In genomic region chr2:168987421-168987820, GRCm38 (mm10) we compare ENCODE assay signal across 24 mouse cellular contexts. TPM values are rescaled to one million over a fixed set of nuclear protein-coding genes. Genes with fewer than 3 reads are reported as not detected.
A peak's percentile ranks its signal among the peaks of the same experiment; 100 is the strongest.
DNase-seq lines count a peak whose midpoint lies in the region; ATAC-seq and TF ChIP-seq lines count a peak whose summit lies in the region.
"Had no signal": no experiment of that assay in that cellular context is flagged by ENCODE, and none has a peak within 500 bp of the region (broad histone marks: within the 10 kb centered on the region; RNA-seq: fewer than 3 reads in every experiment).

No protein-coding gene starts in this region.

- DNase-seq in R1 (ENCODE audit: low read depth, low spot score), result peak; percentile 77
- peak; percentile 30 to 63 for DNase-seq in kidney, postnatal 25 days
- DNase-seq in T-cell, adult 2 months (ENCODE audit: low spot score), result no peak
- DNase-seq: adrenal gland, postnatal 14 days; cerebellum, adult 2 months; cerebellum, postnatal 25 days; embryo, embryonic 11 days; gastrocnemius, postnatal 36 days; liver; midbrain, embryonic 14.5 days; thymus, postnatal 25 days had no signal

- H3K4me2 ChIP-seq in intestine, postnatal 0 days (replicated peaks; ENCODE audit: low read depth), result no peak overlapping the region
- H3K4me2 ChIP-seq: embryonic facial prominence, embryonic 13.5 days; forebrain, embryonic 13.5 days; hindbrain, embryonic 12.5 days; neural tube, embryonic 13.5 days had no signal

- TF ChIP-seq CTCF in intestine, postnatal 0 days (IDR thresholded peaks at IDR 0.05; ENCODE audit: low read depth), result no peak

- H3K4me3 ChIP-seq in megakaryocyte, embryonic 14.5 days (replicated peaks), result peak overlapping the region; percentile 53
- no peak overlapping the region for H3K4me3 ChIP-seq in intestine, postnatal 0 days (ENCODE audit: low read depth, low read length)
- H3K4me3 ChIP-seq: embryonic facial prominence, embryonic 13.5 days; erythroblast, embryonic 14.5 days; forebrain, embryonic 13.5 days; hindbrain, embryonic 12.5 days; limb, embryonic 10.5 days; neural tube, embryonic 13.5 days had no signal

- no peaks in the 10 kb centered on the region for H3K4me1 ChIP-seq in megakaryocyte, embryonic 14.5 days
- H3K4me1 ChIP-seq in intestine, postnatal 0 days (replicated peaks; ENCODE audit: control insufficient read depth, insufficient read depth, low read length), result no peaks in the 10 kb centered on the region
- H3K4me1 ChIP-seq: embryonic facial prominence, embryonic 13.5 days had no signal

- no peak overlapping the region for H3K9ac ChIP-seq in intestine, postnatal 0 days (ENCODE audit: low read depth, low read length)
- H3K9ac ChIP-seq: embryonic facial prominence, embryonic 13.5 days; forebrain, embryonic 13.5 days; hindbrain, embryonic 12.5 days; neural tube, embryonic 13.5 days had no signal

- WGBS in intestine, postnatal 0 days, result 67% methylated on average over 13 of the region's 13 CpGs

- no peak overlapping the region for H3K27ac ChIP-seq in intestine, postnatal 0 days (ENCODE audit: low read depth, low read length)
- H3K27ac ChIP-seq: embryonic facial prominence, embryonic 13.5 days; forebrain, embryonic 13.5 days; hindbrain, embryonic 12.5 days; limb, embryonic 10.5 days; neural tube, embryonic 13.5 days had no signal

- no peaks in the 10 kb centered on the region for H3K27me3 ChIP-seq in megakaryocyte, embryonic 14.5 days (replicated peaks)
- no peaks in the 10 kb centered on the region for H3K27me3 ChIP-seq in intestine, postnatal 0 days (replicated peaks; ENCODE audit: control insufficient read depth, insufficient read depth, low read length)
- H3K27me3 ChIP-seq: embryonic facial prominence, embryonic 13.5 days; hindbrain, embryonic 12.5 days; neural tube, embryonic 13.5 days; Patski had no signal

- no peak for ATAC-seq in megakaryocyte, adult 5-6 weeks (ENCODE audit: poor library complexity, severe bottlenecking)
- no peak for ATAC-seq in intestine, postnatal 0 days
- ATAC-seq in erythroid progenitor cell, adult 5-6 weeks (replicated peaks; ENCODE audit: low FRiP score, poor library complexity, severe bottlenecking), result no peak
- ATAC-seq: forebrain, embryonic 13.5 days; lung, postnatal 0 days; Patski had no signal

- peaks cover 39% of the 10 kb centered on the region for H3K9me3 ChIP-seq in megakaryocyte, embryonic 14.5 days
- H3K9me3 ChIP-seq in intestine, postnatal 0 days (ENCODE audit: control insufficient read depth), result no peaks in the 10 kb centered on the region
- H3K9me3 ChIP-seq: forebrain, embryonic 13.5 days; hindbrain, embryonic 12.5 days; limb, embryonic 10.5 days; neural tube, embryonic 13.5 days had no signal

- no peaks in the 10 kb centered on the region for H3K36me3 ChIP-seq in megakaryocyte, embryonic 14.5 days (replicated peaks; ENCODE audit: low read length)
- no peaks in the 10 kb centered on the region for H3K36me3 ChIP-seq in intestine, postnatal 0 days (ENCODE audit: control insufficient read depth, insufficient read depth)
- H3K36me3 ChIP-seq: embryonic facial prominence, embryonic 13.5 days; G1E; hindbrain, embryonic 12.5 days; limb, embryonic 10.5 days; neural tube, embryonic 13.5 days had no signal

RNA-seq across cellular contexts. Expression of gene Zfp64, which starts 32.0 kb away (rescaled TPM):
- 32.8 and 46.8 TPM in 2 replicates for polyA plus RNA-seq in megakaryocyte, embryonic 14.5 days (2012; ENCODE audit: insufficient read depth, low replicate concordance)
- total RNA-seq in megakaryocyte, adult 5-6 weeks (2015), result 6.7 and 8.8 TPM in 2 replicates
- total RNA-seq in megakaryocyte, adult 5-6 weeks (2017), result 13.8 and 17.2 TPM in 2 replicates
- polyA plus RNA-seq in intestine, postnatal 0 days (2015; fragmentation: Nextera tagmentation; extraction: Ambion mirVana), result 10.7 and 12.9 TPM in 2 replicates
- total RNA-seq in erythroid progenitor cell, adult 5-6 weeks (2015; ENCODE audit: low replicate concordance), result 2.9 and 11.2 TPM in 2 replicates
- total RNA-seq in erythroid progenitor cell, adult 5-6 weeks (2017; ENCODE audit: low replicate concordance), result 2.2 and 8.5 TPM in 2 replicates
